Mouse (Mus musculus) skeletal muscle tissue, adult 2 months (tissue): ENCODE measurements around the gene Pramel3.
"Not testable (repeated sequence)": the region's sequence is repeated elsewhere in the genome, so short reads cannot be mapped to it uniquely, and the experiment has no call there.

Experiments used
- DNase-seq: peaks from one replicate; pipeline ENCODE4 v3.0.0-alpha.2; 2012; ENCODE audit warnings: low read depth, low spot score

Pramel3 gene

DNA sequence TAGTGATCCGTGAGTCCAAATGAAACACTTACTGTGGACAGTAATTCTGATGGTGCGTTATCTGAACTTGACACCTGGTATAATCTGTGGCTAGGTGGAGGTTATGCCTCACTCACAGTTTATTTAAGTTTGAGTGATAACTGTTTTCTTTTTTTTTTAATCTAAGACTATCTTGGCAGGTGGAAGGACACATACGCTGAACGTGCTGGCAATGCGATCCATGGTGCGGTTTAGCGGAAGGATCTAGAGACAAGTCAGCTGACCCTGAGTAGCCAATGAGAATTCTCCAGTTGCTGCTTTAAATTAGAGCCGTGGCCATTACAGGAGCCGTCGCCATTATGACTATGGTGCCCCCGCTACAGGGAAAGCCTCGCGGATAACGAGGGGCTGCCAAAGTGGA is at the start of gene Pramel3:
Gene Pramel3 (plus strand): TSS at position 301 of the 400 bp plus-strand sequence.
- DNase-seq, result not testable (repeated sequence)

DNA sequence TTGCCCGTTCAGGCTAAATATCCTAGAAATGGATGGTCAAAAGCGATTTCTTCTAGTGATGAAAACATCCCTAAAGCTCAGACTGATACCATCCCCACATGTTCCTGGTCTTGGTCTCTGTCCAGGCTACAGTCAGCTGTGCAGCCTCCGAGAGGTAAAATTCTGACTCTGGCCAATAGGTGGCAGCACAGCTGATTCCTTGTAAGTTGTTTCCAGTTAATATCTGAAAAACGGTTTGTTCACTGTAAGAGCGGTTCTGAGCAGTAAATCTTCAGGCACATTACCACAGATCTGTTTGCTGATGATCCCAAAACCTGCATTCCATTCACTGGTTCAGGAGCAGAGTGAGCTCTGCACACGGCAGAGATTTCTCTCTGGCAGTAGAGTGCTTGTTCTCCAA is 58.6 kb downstream of the Pramel3 start:
- not testable (repeated sequence) for DNase-seq

DNA sequence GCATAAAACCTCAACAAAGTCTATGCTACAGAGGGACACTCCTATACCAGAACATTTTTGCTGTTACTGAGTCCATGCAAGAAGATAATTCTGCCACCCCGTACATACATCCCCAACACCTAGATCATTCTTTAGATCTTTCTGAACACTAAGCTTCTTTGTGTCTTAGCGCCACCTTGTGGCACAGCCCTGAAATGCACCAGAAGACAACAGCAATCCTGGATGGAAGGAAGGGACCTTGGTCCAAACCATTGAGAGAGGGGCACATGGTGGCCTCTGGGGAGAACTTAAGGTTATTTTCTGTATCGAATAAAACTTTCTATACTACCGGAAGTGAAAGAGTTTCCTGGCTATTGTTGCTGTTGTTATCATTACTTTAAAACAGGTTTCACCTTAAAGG is 59.8 kb downstream of the Pramel3 start:
- not testable (repeated sequence) for DNase-seq
